Mouse (Mus musculus): ENCODE data around the gene Mrpl33. TPM values are rescaled to one million over a fixed set of nuclear protein-coding genes. Genes with fewer than 3 reads are reported as not detected.

Gene Mrpl33
- total and polyA plus RNA-seq, 3 experiments, result 47.7 to 332 (median 281) TPM

GRCm38 (mm10) chr5:31598121-31598520, 1.4 kb downstream of the Mrpl33 start:
- WGBS, result 86% methylated on average over 7 of the region's 7 CpGs
- DNase-seq, result no peak
- H3K27me3 ChIP-seq (ENCODE audit: control insufficient read depth, insufficient read depth, low read length), result no peaks in the 10 kb centered on the region
- peaks cover 12% of the 10 kb centered on the region for H3K4me1 ChIP-seq (ENCODE audit: control insufficient read depth, insufficient read depth, low read length)
- H3K36me3 ChIP-seq (ENCODE audit: control insufficient read depth, insufficient read depth, low read length), result peaks cover 3% of the 10 kb centered on the region; the same call in 1 of the 2 replicates
- no peak overlapping the region for H3K27ac ChIP-seq
- no peak overlapping the region for H3K9ac ChIP-seq (ENCODE audit: low read depth, low read length)
- TF ChIP-seq CTCF (IDR thresholded peaks at IDR 0.05) (no peak), POLR2A (IDR thresholded peaks at IDR 0.05; ENCODE audit: insufficient read depth, low read depth, low read length) (no peak), EP300 (IDR thresholded peaks at IDR 0.05; ENCODE audit: insufficient read depth, low read depth, low read length) (no peak)
- intact Hi-C loops (cut with DNase I), result no loop called here
- no peaks in the 10 kb centered on the region for H3K79me2 ChIP-seq (replicated peaks; ENCODE audit: control insufficient read depth, insufficient read depth, low read length)
- no peak overlapping the region for H3K4me3 ChIP-seq

GRCm38 (mm10) chr5:31598579-31598978, 1.8 kb downstream of the Mrpl33 start:
- H3K79me2 ChIP-seq (replicated peaks; ENCODE audit: control insufficient read depth, insufficient read depth, low read length), result no peaks in the 10 kb centered on the region
- H3K4me3 ChIP-seq, result no peak overlapping the region
- TF ChIP-seq POLR2A (IDR thresholded peaks at IDR 0.05; ENCODE audit: insufficient read depth, low read depth, low read length), result no peak
- TF ChIP-seq CTCF (IDR thresholded peaks at IDR 0.05), result peak; percentile 60
- WGBS, result 85% methylated on average over 4 of the region's 4 CpGs
- H3K4me1 ChIP-seq (ENCODE audit: control insufficient read depth, insufficient read depth, low read length), result peaks cover 12% of the 10 kb centered on the region
- H3K27me3 ChIP-seq (ENCODE audit: control insufficient read depth, insufficient read depth, low read length), result no peaks in the 10 kb centered on the region
- intact Hi-C loops (cut with DNase I), result no loop called here
- no peak overlapping the region for H3K27ac ChIP-seq
- H3K9ac ChIP-seq (ENCODE audit: low read depth, low read length), result no peak overlapping the region
- H3K36me3 ChIP-seq (ENCODE audit: control insufficient read depth, insufficient read depth, low read length), result peaks cover 3% of the 10 kb centered on the region; the same call in 1 of the 2 replicates
- DNase-seq, result no peak

- H3K27me3 ChIP-seq (ENCODE audit: control insufficient read depth, insufficient read depth, low read length), result no peaks in the 10 kb centered on the region
- DNase-seq, result no peak
- no peak overlapping the region for H3K27ac ChIP-seq
- intact Hi-C loops (cut with DNase I), result no loop called here
- peaks cover 3% of the 10 kb centered on the region; the same call in 1 of the 2 replicates for H3K36me3 ChIP-seq (ENCODE audit: control insufficient read depth, insufficient read depth, low read length)
- H3K4me1 ChIP-seq (ENCODE audit: control insufficient read depth, insufficient read depth, low read length), result peaks cover 12% of the 10 kb centered on the region
- H3K4me3 ChIP-seq, result no peak overlapping the region
- peak; percentile 31 for TF ChIP-seq CTCF (IDR thresholded peaks at IDR 0.05)
- TF ChIP-seq POLR2A (IDR thresholded peaks at IDR 0.05; ENCODE audit: insufficient read depth, low read depth, low read length), result no peak
- WGBS, result 88% methylated on average over 2 of the region's 2 CpGs
- H3K9ac ChIP-seq (ENCODE audit: low read depth, low read length), result no peak overlapping the region
- H3K79me2 ChIP-seq (replicated peaks; ENCODE audit: control insufficient read depth, insufficient read depth, low read length), result no peaks in the 10 kb centered on the region
Measured at GRCm38 (mm10) chr5:31599161-31599560, 2.4 kb downstream of the Mrpl33 start.

- peaks cover 3% of the 10 kb centered on the region; the same call in 1 of the 2 replicates for H3K36me3 ChIP-seq (ENCODE audit: control insufficient read depth, insufficient read depth, low read length)
- intact Hi-C loops (cut with DNase I), result no loop called here
- DNase-seq, result no peak
- no peak overlapping the region for H3K4me3 ChIP-seq
- H3K27me3 ChIP-seq (ENCODE audit: control insufficient read depth, insufficient read depth, low read length), result no peaks in the 10 kb centered on the region
- peaks cover 11% of the 10 kb centered on the region for H3K4me1 ChIP-seq (ENCODE audit: control insufficient read depth, insufficient read depth, low read length)
- H3K27ac ChIP-seq, result no peak overlapping the region
- no peaks in the 10 kb centered on the region for H3K79me2 ChIP-seq (replicated peaks; ENCODE audit: control insufficient read depth, insufficient read depth, low read length)
- no peak for TF ChIP-seq EP300 (IDR thresholded peaks at IDR 0.05; ENCODE audit: insufficient read depth, low read depth, low read length)
- no peak for TF ChIP-seq CTCF (IDR thresholded peaks at IDR 0.05)
- no peak for TF ChIP-seq POLR2A (IDR thresholded peaks at IDR 0.05; ENCODE audit: insufficient read depth, low read depth, low read length)
- no peak overlapping the region for H3K9ac ChIP-seq (ENCODE audit: low read depth, low read length)
- 82% methylated on average over 7 of the region's 7 CpGs for WGBS
Measured at GRCm38 (mm10) chr5:31601162-31601722, 4.5 kb downstream of the Mrpl33 start.

- Histone ChIP-seq H3K27me3 (ENCODE audit: control insufficient read depth, insufficient read depth, low read length) (no peaks in the 10 kb centered on the region), H3K36me3 (ENCODE audit: control insufficient read depth, insufficient read depth, low read length) (peaks cover 3% of the 10 kb centered on the region; the same call in 1 of the 2 replicates), H3K79me2 (replicated peaks; ENCODE audit: control insufficient read depth, insufficient read depth, low read length) (no peaks in the 10 kb centered on the region), H3K9ac (ENCODE audit: low read depth, low read length) (no peak overlapping the region), H3K27ac (peak overlapping the region; percentile 68), H3K4me1 (ENCODE audit: control insufficient read depth, insufficient read depth, low read length) (peaks cover 10% of the 10 kb centered on the region), H3K4me3 (no peak overlapping the region)
- TF ChIP-seq EP300 (IDR thresholded peaks at IDR 0.05; ENCODE audit: insufficient read depth, low read depth, low read length) (peak; percentile 95), CTCF (IDR thresholded peaks at IDR 0.05) (no peak), POLR2A (IDR thresholded peaks at IDR 0.05; ENCODE audit: insufficient read depth, low read depth, low read length) (peak; percentile 86)
- intact Hi-C loops (cut with DNase I), result no loop called here
- WGBS, result 41% methylated on average over 1 of the region's 1 CpGs
- peak; percentile 74 to 87 for DNase-seq
Measured at GRCm38 (mm10) chr5:31602377-31602776, 5.6 kb downstream of the Mrpl33 start.

- 88% methylated on average over 6 of the region's 6 CpGs for WGBS
- intact Hi-C loops (cut with DNase I), result no loop called here
- no peak overlapping the region for H3K4me3 ChIP-seq
- no peak for TF ChIP-seq CTCF (IDR thresholded peaks at IDR 0.05)
- TF ChIP-seq POLR2A (IDR thresholded peaks at IDR 0.05; ENCODE audit: insufficient read depth, low read depth, low read length), result no peak
- no peak for TF ChIP-seq EP300 (IDR thresholded peaks at IDR 0.05; ENCODE audit: insufficient read depth, low read depth, low read length)
- H3K36me3 ChIP-seq (ENCODE audit: control insufficient read depth, insufficient read depth, low read length), result peaks cover 3% of the 10 kb centered on the region; the same call in 1 of the 2 replicates
- H3K4me1 ChIP-seq (ENCODE audit: control insufficient read depth, insufficient read depth, low read length), result peaks cover 10% of the 10 kb centered on the region
- no peak for DNase-seq
- H3K79me2 ChIP-seq (replicated peaks; ENCODE audit: control insufficient read depth, insufficient read depth, low read length), result no peaks in the 10 kb centered on the region
- H3K9ac ChIP-seq (ENCODE audit: low read depth, low read length), result no peak overlapping the region
- H3K27ac ChIP-seq, result no peak overlapping the region
- H3K27me3 ChIP-seq (ENCODE audit: control insufficient read depth, insufficient read depth, low read length), result no peaks in the 10 kb centered on the region
Measured at GRCm38 (mm10) chr5:31603766-31604165, 7.0 kb downstream of the Mrpl33 start.
